Mouse (Mus musculus): Measurements from ENCODE around the gene Slxl1.
"Not testable (repeated sequence)": the region's sequence is repeated elsewhere in the genome, so short reads cannot be mapped to it uniquely, and the experiment has no call there.

Slxl1 gene

DNA sequence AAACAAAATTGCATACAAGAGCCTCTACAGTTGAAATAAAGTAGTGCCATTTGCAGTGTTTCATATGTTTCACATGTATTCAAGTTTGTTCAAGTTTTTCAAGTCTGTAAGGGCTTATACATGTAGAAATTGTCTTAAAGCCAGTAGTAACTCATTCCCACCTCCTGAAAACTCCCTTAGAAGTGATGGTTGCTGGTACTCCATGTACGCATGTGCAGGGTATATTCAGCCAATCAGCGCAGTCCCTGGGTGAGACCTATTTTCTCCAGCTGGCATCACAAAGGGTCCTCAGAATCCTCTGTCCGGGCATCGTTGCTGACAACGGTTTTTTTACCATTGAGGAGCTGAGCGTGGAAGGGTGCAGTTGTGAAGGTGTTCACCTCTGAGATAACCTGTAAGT lies at the start of gene Slxl1:
Gene Slxl1, plus strand, starts transcription at position 301 of the 400 bp plus-strand sequence.
- not testable (repeated sequence) for DNase-seq (ENCODE audit: low read depth, low spot score)
